Mouse (Mus musculus): Measurements from ENCODE around the gene Prnp.

- no peak for TF ChIP-seq CTCF (IDR thresholded peaks at IDR 0.05; ENCODE audit: low read depth)
- TF ChIP-seq EP300 (IDR thresholded peaks at IDR 0.05; ENCODE audit: low read depth): no peak
Measured at GRCm38 (mm10) chr2:131886503-131887160, 23.1 kb upstream of the Prnp start.
